Mouse (Mus musculus): ENCODE measurements around the gene Vmn2r22. TPM values are rescaled to one million over a fixed set of nuclear protein-coding genes. Genes with fewer than 3 reads are reported as not detected.
"Not testable (repeated sequence)": the region's sequence is repeated elsewhere in the genome, so short reads cannot be mapped to it uniquely, and the experiment has no call there.

Vmn2r22 gene
- polyA plus RNA-seq (2012; rRNA removed): not detected in 2 replicates

GRCm38 (mm10) chr6:123650625-123651024 is at the start of gene Vmn2r22:
Gene Vmn2r22 (minus strand): TSS chr6:123650725.
- DNase-seq (ENCODE audit: extremely low spot score in 1 of 2, low spot score in 1 of 2): not testable (repeated sequence)

- DNase-seq (ENCODE audit: extremely low spot score in 1 of 2, low spot score in 1 of 2): no peak
These were observed 46.7 kb upstream of the Vmn2r22 start for GRCm38 (mm10) chr6:123697213-123697612.

- not testable (repeated sequence) for DNase-seq (ENCODE audit: extremely low spot score in 1 of 2, low spot score in 1 of 2)
These were observed 46.1 kb upstream of the Vmn2r22 start for GRCm38 (mm10) chr6:123696639-123697038.

- peak in 1 of 2 experiments; percentile 45 for DNase-seq (ENCODE audit: extremely low spot score in 1 of 2, low spot score in 1 of 2)
These were observed 6.5 kb upstream of the Vmn2r22 start for GRCm38 (mm10) chr6:123657040-123657439.

GRCm38 (mm10) chr6:123639394-123639793 is 11.1 kb downstream of the Vmn2r22 start:
- not testable (repeated sequence) for DNase-seq (ENCODE audit: extremely low spot score in 1 of 2, low spot score in 1 of 2)

GRCm38 (mm10) chr6:123623784-123624183 is 26.7 kb downstream of the Vmn2r22 start:
- not testable (repeated sequence) for DNase-seq (ENCODE audit: extremely low spot score in 1 of 2, low spot score in 1 of 2)

GRCm38 (mm10) chr6:123588368-123588767 is 62.2 kb downstream of the Vmn2r22 start:
- not testable (repeated sequence) for DNase-seq (ENCODE audit: extremely low spot score in 1 of 2, low spot score in 1 of 2)

GRCm38 (mm10) chr6:123587796-123588328 is 62.7 kb downstream of the Vmn2r22 start:
- DNase-seq (ENCODE audit: extremely low spot score in 1 of 2, low spot score in 1 of 2): not testable (repeated sequence)

- not testable (repeated sequence) for DNase-seq (ENCODE audit: extremely low spot score in 1 of 2, low spot score in 1 of 2)
These were observed 66.5 kb downstream of the Vmn2r22 start for GRCm38 (mm10) chr6:123583988-123584387.

GRCm38 (mm10) chr6:123574698-123575097 is 75.8 kb downstream of the Vmn2r22 start:
- not testable (repeated sequence) for DNase-seq (ENCODE audit: extremely low spot score in 1 of 2, low spot score in 1 of 2)

Other genes starting within 250 kb of the Vmn2r22 start
- not detected in 2 replicates for gene Vmn2r20, start 232.6 kb downstream of the Vmn2r22 start, polyA plus RNA-seq (2012; rRNA removed)
- not detected in 2 replicates for gene Vmn2r21, start 117.3 kb downstream of the Vmn2r22 start, polyA plus RNA-seq (2012; rRNA removed)
- gene Vmn2r23, start 51.9 kb upstream of the Vmn2r22 start, polyA plus RNA-seq (2012; rRNA removed): not detected in 2 replicates
- not detected in 2 replicates for gene Vmn2r24, start 128.2 kb upstream of the Vmn2r22 start, polyA plus RNA-seq (2012; rRNA removed)
- not detected in 2 replicates for gene Vmn2r25, start 202.7 kb upstream of the Vmn2r22 start, polyA plus RNA-seq (2012; rRNA removed)